Comparison of ENCODE assay signal across 9 mouse cellular contexts in the genomic region with DNA sequence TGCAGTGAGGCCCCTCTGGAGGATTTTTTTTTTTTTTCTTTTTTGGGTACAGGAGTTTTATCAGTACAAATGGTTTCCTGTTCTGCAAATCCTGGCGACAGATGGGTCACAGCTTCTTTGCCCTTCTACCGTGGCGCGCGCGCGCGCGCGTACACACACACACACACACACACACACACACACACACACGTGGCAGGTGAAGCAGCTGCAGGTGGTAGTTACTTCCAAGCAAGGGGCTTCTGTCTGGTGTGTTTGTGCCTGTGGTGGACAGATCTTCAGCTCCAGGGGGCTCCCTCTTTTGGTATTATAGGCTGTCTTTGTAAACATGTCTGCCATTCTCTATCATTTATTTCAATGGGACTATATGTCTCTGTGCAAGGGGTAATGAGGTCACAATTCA. TPM values are rescaled to one million over a fixed set of nuclear protein-coding genes. Genes with fewer than 3 reads are reported as not detected.
DNase-seq lines count a peak whose midpoint lies in the region; ATAC-seq and TF ChIP-seq lines count a peak whose summit lies in the region.
"Had no signal": no experiment of that assay in that cellular context is flagged by ENCODE, and none has a peak within 500 bp of the region (broad histone marks: within the 10 kb centered on the region; RNA-seq: fewer than 3 reads in every experiment).

No protein-coding gene starts in this region.

- no peak for ATAC-seq in heart, postnatal 0 days (ENCODE audit: insufficient read depth, low read depth)
- no peak for ATAC-seq in liver, embryonic 14.5 days (ENCODE audit: insufficient read depth)

- H3K4me2 ChIP-seq in heart, postnatal 0 days (ENCODE audit: low read depth, low read length), result peak overlapping the region; percentile 91
- H3K4me2 ChIP-seq in liver, embryonic 14.5 days (ENCODE audit: low read depth), result peak overlapping the region; percentile 28; the same call in 1 of the 2 replicates

- H3K4me3 ChIP-seq in heart, postnatal 0 days (ENCODE audit: low read depth, low read length), result peak overlapping the region; percentile 60
- H3K4me3 ChIP-seq in hindbrain, embryonic 10.5 days, result peak overlapping the region; percentile 85
- no peak overlapping the region for H3K4me3 ChIP-seq in liver, embryonic 14.5 days (ENCODE audit: insufficient read depth in 1 of 2, low read depth in 2 of 2, low read length in 2 of 2)

- H3K27me3 ChIP-seq in heart, postnatal 0 days (ENCODE audit: control insufficient read depth, insufficient read depth, low read length), result peaks cover 43% of the 10 kb centered on the region
- peaks cover 16% of the 10 kb centered on the region for H3K27me3 ChIP-seq in hindbrain, embryonic 10.5 days (ENCODE audit: insufficient read depth, poor library complexity, severe bottlenecking)
- peaks cover 37% of the 10 kb centered on the region for H3K27me3 ChIP-seq in liver, embryonic 14.5 days (ENCODE audit: control insufficient read depth, insufficient read depth, low read length)

- H3K27ac ChIP-seq in heart, postnatal 0 days (ENCODE audit: low read depth), result no peak overlapping the region
- peak overlapping the region; percentile 91 for H3K27ac ChIP-seq in hindbrain, embryonic 10.5 days
- no peak overlapping the region for H3K27ac ChIP-seq in liver, embryonic 14.5 days

- intact Hi-C loops in heart, postnatal 25 days (cut with DNase I), result no loop called here

- no peaks in the 10 kb centered on the region for H3K9me3 ChIP-seq in heart, postnatal 0 days (replicated peaks; ENCODE audit: control insufficient read depth, low read length)
- H3K9me3 ChIP-seq in hindbrain, embryonic 10.5 days, result no peaks in the 10 kb centered on the region
- no peaks in the 10 kb centered on the region for H3K9me3 ChIP-seq in liver, embryonic 14.5 days (ENCODE audit: control insufficient read depth, low read length)

- H3K36me3 ChIP-seq in heart, postnatal 0 days (replicated peaks; ENCODE audit: control insufficient read depth, insufficient read depth, low read length), result no peaks in the 10 kb centered on the region
- H3K36me3 ChIP-seq in hindbrain, embryonic 10.5 days, result no peaks in the 10 kb centered on the region
- no peaks in the 10 kb centered on the region for H3K36me3 ChIP-seq in liver, embryonic 14.5 days (replicated peaks; ENCODE audit: control insufficient read depth, insufficient read depth, low read depth)

- no peak for DNase-seq in heart, postnatal 0 days (ENCODE audit: low spot score)
- DNase-seq in heart, postnatal 25 days (ENCODE audit: low spot score), result no peak
- DNase-seq in cerebellum, adult 18-20 months, result peak; percentile 50 to 67
- peak; percentile 32 for DNase-seq in hindbrain, embryonic 10.5 days (ENCODE audit: low spot score)
- no peak for DNase-seq in liver, embryonic 14.5 days (ENCODE audit: low read depth in 3 of 3, low spot score in 3 of 3)
- no peak for DNase-seq in spleen, postnatal 14 days (ENCODE audit: low spot score in 2 of 2)
- no peak for DNase-seq in urinary bladder, postnatal 14 days (ENCODE audit: low spot score)
- DNase-seq in gastrocnemius, adult 8-10 months (ENCODE audit: low spot score in 2 of 2), result no peak

- TF ChIP-seq EP300 in heart, postnatal 0 days (IDR thresholded peaks at IDR 0.05; ENCODE audit: low read depth), result no peak
- TF ChIP-seq EP300 in liver, embryonic 14.5 days (IDR thresholded peaks at IDR 0.05; ENCODE audit: low read depth), result no peak

- no peaks in the 10 kb centered on the region for H3K4me1 ChIP-seq in heart, postnatal 0 days (ENCODE audit: control insufficient read depth, insufficient read depth)
- peaks cover 17% of the 10 kb centered on the region for H3K4me1 ChIP-seq in hindbrain, embryonic 10.5 days (replicated peaks)
- H3K4me1 ChIP-seq in liver, embryonic 14.5 days (replicated peaks; ENCODE audit: control insufficient read depth in 2 of 2, insufficient read depth in 2 of 2, low read length in 1 of 2), result no peaks in the 10 kb centered on the region

- WGBS in heart, postnatal 0 days, result 2% methylated on average over 11 of the region's 11 CpGs
- 1% methylated on average over 11 of the region's 11 CpGs for WGBS in hindbrain, embryonic 10.5 days
- WGBS in liver, embryonic 14.5 days (ENCODE audit: insufficient replicate concordance), result 4% methylated on average over 11 of the region's 11 CpGs

- no peak for TF ChIP-seq CTCF in heart, postnatal 0 days (IDR thresholded peaks at IDR 0.05; ENCODE audit: low read depth)
- TF ChIP-seq CTCF in liver, embryonic 14.5 days (IDR thresholded peaks at IDR 0.05; ENCODE audit: low read depth), result no peak

- H3K9ac ChIP-seq in heart, postnatal 0 days (replicated peaks; ENCODE audit: low read depth, low read length), result no peak overlapping the region
- H3K9ac ChIP-seq in liver, embryonic 14.5 days (replicated peaks), result no peak overlapping the region

RNA-seq across cellular contexts. Expression of a gene that starts 2.2 kb away (rescaled TPM):
- total RNA-seq in heart, postnatal 0 days (2014; rRNA removed; ENCODE audit: low replicate concordance), result 0.27 and 0.43 TPM in 2 replicates
- 0.10 and 0.11 TPM in 2 replicates for polyA plus RNA-seq in heart, postnatal 0 days (2015; fragmentation: Nextera tagmentation; extraction: Ambion mirVana)
- total RNA-seq in heart, postnatal 25 days (2021), result under 1 TPM in 1 of 2 experiments, not detected in 1; 0.22 TPM
- polyA plus RNA-seq in hindbrain, embryonic 10.5 days (2016; fragmentation: Nextera tagmentation; extraction: Ambion mirVana), result 1.3 and 3.3 TPM in 2 replicates
- not detected in 2 replicates for polyA plus RNA-seq in liver, embryonic 14.5 days (2012; rRNA removed)
- not detected in 2 replicates for polyA plus RNA-seq in liver, embryonic 14.5 days (2014; fragmentation: Nextera tagmentation; extraction: Ambion mirVana)
- not detected for total RNA-seq in gastrocnemius, adult 8-10 months (2022)
- total RNA-seq: hematopoietic stem cell, adult 5-6 weeks had no signal

Comparison
In these comparisons a context has a peak if more than half of its experiments do, and no peak if none do; other contexts are left out.
1. DNase-seq: peak in cerebellum, adult 18-20 months (2 of 2) and hindbrain, embryonic 10.5 days (single experiment); none in heart, postnatal 0 days (single experiment), heart, postnatal 25 days (single experiment), liver, embryonic 14.5 days (0 of 3), spleen, postnatal 14 days (0 of 2), urinary bladder, postnatal 14 days (single experiment) and gastrocnemius, adult 8-10 months (0 of 2).
2. H3K4me3 ChIP-seq: peak in heart, postnatal 0 days (single experiment) and hindbrain, embryonic 10.5 days (single experiment); none in liver, embryonic 14.5 days (0 of 2).